Mouse (Mus musculus) layer of hippocampus, postnatal 25 days (tissue): ENCODE measurements around the gene Zbtb21. TPM values are rescaled to one million over a fixed set of nuclear protein-coding genes. Genes with fewer than 3 reads are reported as not detected.
"Not testable (repeated sequence)": the region's sequence is repeated elsewhere in the genome, so short reads cannot be mapped to it uniquely, and the experiment has no call there.

Experiments
- DNase-seq, 2 experiments: peaks; one replicate each; pipeline ENCODE4 v3.0.0; 2022; ENCODE audit warnings: mixed read lengths in 2 of 2, low spot score in 1 of 2; ENCODE audit errors: extremely low spot score in 1 of 2
- total RNA-seq, 2 experiments: library from RNA; stranded (reverse); gene quantifications; 2 replicates each; pipeline ENCODE4 v1.2.3; 2021

The Zbtb21 gene
- total RNA-seq, 2 experiments from 2014 or later: 21.6 to 28.1 TPM

DNA sequence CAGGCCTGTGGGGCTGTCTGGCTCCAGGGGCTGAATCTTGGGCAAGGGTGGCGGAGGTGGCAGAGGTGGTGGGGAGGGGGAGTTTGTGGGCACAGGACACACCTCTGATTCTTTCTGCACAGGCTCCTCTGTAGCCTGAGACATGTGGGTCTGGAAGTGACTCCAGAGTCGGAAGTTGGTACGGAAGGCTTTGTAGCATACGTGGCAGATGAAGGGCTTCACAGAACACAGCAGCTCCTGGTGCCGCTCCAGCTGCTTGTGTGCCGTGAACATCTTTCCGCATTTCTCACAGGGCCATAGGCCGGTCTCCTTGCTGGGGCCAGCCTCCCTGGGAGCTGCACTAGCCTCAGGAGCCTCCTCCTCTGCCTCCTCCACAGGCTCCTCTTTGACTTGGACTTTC is 12.4 kb downstream of the Zbtb21 start:
- DNase-seq: no peak

- no peak for DNase-seq
These were observed 13.6 kb downstream of the Zbtb21 start for GRCm38 (mm10) chr16:97948836-97949235.

DNA sequence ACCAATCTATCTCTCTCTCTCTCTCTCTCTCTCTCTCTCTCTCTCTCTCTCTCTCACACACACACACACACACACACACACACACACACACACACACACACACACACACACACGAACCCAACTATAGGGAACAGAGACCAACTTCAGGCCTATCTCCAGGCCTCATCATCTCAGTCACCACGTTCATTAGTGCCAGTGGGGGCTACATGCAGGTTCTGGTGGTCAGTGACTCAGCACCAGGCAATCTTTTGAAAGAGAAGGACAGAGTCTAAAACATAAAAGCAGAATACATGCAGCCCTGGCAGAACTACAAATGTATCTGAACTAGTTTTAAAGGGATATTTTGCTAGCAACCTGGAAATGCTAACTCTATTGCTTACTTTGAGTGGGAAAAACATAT is 15.4 kb downstream of the Zbtb21 start:
- not testable (repeated sequence) for DNase-seq

DNA sequence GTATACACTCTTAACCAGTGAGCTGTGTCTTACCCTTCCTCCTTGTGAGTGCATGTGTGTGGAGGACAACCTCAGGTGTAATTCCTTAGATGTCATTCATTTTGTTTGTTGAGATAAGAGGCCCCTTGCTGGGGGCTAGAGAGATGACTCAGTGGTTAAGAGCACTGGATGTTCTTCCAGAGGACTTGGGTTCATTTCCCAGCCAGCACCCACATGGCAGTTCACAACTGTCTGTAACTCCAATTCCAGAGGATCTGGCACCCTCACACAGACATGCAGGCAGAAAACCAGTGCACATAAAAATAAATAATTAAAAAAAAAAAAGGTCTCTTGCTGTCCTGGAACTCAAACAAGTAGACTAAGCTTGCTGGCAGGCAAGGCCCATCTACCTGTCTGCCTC is 20.6 kb downstream of the Zbtb21 start:
- DNase-seq: no peak

- no peak for DNase-seq
These were observed 21.9 kb downstream of the Zbtb21 start for GRCm38 (mm10) chr16:97940471-97940973.

DNA sequence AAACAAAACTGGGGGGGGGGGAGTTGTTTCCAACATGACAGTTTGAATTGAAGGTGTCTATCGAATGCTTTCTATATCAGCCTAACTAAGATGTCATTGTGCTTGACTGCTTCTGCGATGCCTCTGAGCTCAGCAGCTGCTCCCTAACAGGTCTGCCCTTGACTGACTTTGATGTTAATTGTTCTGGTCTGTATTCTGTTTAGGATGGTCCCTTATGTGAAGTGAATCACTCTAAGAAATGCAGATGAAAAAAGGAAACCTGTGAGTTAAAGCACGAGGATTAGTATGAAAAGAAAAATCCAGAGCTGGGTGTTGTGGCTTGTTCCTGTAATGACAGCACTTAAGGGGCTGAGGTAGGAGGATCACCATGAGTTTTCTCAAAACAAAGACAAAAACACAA is 26.6 kb downstream of the Zbtb21 start:
- no peak for DNase-seq

DNA sequence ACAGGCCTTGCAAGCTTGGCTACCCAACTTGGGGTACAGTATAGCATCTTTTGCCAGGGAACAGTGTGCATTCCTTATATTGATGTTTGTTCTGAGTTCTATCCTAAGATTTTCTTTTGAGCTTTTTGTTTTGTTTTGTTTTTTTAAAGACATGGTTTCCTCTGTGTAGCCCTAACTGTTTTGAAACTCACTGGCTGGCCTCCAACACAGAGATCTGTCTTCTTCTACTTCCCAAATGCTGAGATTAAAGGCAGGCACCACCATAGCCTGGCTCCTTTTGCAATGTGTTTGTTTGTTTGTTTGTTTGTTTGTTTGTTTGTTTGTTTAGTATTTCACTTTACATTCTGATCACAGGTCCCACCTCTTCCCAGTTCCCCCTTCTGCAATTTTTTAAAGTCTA is 32.2 kb downstream of the Zbtb21 start:
- DNase-seq: no peak

- DNase-seq: no peak
These were observed 32.9 kb downstream of the Zbtb21 start for GRCm38 (mm10) chr16:97929520-97929919.

- no peak for DNase-seq
These were observed 35.0 kb downstream of the Zbtb21 start for GRCm38 (mm10) chr16:97927331-97927938.

DNA sequence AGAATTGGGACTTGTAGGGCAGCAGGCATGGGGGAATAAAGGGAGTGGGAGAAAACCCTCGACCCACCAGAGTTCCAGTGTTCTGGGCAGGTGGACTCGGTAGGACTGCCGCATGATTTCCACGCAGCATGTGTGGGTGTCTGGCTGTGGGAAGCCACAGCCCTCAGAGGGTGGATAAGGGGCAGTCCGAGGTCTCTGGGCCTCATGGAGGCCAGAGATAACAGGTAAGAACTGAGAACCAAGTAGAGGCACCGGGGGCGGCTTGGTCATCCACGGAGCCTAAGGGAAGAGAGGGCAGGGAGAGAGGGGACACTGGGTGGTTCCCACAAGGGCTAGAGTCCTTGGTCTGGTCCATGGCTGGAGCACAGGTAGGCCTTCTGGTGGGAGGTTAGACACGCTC is 36.0 kb downstream of the Zbtb21 start:
- no peak for DNase-seq

DNA sequence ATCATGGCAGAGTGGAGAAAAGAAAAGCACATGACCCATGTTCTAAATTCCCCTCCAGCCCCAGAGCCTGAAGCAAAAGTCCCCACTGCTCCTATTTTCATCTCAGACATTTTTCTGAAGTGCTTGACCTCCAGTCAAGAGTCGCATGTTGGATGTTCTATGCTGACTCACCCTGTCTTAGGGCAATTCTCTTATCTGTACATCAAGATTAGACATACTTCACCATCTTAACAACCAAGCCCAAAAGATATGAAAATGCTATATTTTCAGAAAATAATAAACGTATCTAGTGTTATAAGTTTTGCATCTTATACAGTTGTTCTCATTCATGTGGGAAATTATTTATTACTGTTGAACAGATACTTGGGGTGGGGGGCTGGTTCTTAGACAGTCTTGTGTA is 36.7 kb downstream of the Zbtb21 start:
- DNase-seq: no peak

DNA sequence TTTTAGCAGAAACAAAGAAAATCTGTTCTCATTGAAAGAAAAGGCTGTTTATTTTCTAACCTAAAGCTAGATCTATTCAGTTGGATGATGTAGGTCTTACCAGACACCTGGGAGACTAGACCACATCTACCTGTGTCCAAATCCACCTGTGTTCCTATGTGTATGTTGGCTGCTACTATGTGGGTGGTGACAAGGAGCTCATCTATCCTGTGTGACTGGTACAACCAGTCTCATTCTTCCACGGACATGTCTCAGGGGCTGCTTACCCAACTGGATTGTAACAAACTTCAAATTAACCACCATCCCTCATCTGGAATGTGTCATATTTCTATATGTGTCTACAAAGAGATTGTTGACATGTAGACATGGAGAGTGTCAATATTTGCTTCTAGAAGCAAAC is 38.7 kb downstream of the Zbtb21 start:
- no peak for DNase-seq

- DNase-seq: no peak
These were observed 39.7 kb downstream of the Zbtb21 start for GRCm38 (mm10) chr16:97922779-97923126.

DNA sequence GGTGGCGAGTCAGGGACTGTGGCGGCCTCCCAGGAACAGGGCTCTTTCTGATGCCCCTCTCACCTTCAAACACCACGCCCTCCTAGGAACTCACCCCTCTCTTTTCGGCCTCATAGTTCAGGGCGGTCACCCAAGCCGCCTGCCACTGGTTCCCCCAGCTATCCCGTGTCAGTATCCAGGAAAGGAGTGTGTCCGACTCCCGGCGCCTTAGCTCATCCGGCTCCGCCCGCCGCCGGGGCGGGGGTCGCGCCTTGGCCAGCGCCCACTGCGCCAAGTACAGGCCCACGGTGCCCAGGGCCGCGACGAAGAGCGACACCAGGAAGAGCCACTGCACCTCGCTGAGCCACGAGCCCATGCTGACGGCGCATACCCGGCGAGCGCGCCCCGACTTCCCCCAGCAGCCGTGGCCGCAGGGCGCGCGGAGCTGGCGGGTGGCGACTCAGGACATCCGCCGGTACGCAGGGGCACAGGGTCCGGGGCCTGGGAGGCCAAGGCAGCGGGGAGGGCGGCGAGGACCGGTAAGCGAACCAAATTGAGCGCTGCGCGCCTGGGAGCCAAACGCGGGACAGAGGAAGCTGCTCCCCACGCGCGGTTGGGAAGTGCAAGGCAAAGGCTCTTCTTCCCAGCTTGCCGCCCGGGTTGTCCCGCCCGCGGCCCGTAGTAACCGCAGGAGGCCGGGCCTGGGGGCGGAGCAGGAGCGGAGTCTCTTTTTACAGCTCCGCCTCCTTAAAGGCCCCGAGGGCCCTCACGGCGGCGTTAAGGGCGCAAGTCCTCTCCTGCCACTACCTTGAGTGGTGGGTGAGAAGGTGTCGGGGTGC is 40.3 kb downstream of the Zbtb21 start:
- DNase-seq: peak; percentile 76 to 79

- DNase-seq: no peak
These were observed 41.8 kb downstream of the Zbtb21 start for GRCm38 (mm10) chr16:97920621-97921020.

GRCm38 (mm10) chr16:97919793-97920192 is 42.6 kb downstream of the Zbtb21 start:
- no peak for DNase-seq

DNA sequence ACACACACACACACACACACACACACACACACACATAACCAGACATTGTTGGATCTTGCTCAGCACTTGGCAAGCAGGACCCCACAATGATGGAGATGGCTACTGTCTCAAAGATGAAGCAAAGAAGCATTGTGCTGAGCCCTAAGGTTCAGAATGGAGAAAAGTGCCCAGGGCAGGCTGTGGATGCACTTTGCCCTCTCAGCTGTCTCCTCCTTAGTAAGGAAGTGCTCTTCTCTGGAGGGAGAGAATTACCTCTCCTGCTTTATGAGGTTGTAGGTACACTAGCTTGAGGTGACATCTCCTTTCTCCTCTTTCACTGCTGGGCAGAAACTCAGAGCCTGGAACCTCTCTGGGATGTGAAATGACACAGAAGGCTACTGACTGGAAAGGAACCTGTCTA is 49.5 kb downstream of the Zbtb21 start:
- no peak for DNase-seq

DNA sequence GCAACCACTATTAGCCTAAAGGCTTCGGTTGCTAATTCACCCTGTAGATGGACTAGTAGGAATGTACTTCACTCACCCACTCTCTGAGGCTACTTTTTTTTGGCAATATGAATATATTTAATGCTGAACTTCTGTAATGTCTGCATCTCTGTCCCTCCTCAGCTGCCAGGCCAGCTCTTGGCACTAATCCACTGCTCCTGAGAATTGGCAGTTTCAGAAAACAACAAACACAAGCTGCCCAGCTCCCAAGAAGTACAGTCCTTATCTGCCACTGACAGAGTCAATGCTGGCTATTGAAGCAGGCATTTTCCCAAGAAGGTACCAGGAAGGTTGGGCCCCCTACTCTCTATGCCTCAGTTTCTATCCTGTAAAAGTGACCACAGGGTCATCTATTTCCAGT is 53.1 kb downstream of the Zbtb21 start:
- no peak for DNase-seq

- DNase-seq: no peak
These were observed 54.9 kb downstream of the Zbtb21 start for GRCm38 (mm10) chr16:97907496-97907895.

- DNase-seq: no peak
These were observed 56.1 kb downstream of the Zbtb21 start for GRCm38 (mm10) chr16:97906337-97906736.

DNA sequence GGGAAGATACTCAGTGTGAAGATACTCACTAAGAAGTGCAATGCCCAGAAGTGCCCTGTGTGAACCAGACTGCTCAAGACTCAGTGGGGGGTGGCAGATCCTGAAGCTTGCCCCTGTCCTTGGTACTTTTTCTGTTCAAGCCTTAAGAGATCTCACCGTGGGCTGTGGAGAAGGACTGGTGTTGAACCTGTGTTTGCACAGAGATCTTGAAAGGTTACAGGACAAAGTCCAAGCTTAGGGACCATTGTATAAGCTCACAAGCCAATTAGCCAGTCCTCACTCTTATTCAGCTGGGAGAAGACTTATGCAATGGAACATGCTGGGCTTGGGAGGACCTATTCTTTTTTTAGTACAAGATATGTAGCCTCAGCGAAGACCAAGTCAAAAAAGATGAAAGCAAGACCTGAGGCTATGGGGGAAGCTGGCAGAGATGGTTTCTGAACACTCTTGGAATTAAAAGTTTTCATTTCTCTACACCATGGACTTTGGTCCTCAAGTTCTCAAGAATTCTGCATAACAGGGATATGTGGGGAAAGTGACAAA is 56.9 kb downstream of the Zbtb21 start:
- no peak for DNase-seq

DNA sequence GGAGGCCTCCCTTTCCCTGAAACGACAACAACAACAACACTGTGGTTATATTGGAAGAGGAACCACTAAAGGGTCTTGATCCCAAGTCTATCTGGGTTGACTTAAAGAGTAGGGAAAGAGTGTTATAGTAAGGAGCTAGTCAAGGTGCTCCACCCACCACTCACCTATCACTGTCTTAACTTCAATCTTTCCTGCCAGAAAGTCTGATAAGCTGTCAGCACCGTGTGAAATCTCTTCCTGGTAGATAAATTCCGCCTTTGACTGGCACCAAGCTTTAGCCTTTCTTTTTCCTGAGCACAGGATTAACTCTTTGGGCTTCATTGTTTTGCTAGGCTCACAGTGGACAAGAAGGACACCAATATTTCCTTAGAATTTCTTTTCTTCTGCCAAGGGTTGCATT is 58.4 kb downstream of the Zbtb21 start:
- no peak for DNase-seq
